Mouse (Mus musculus) heart, adult 8-10 months (tissue): ENCODE data around the gene Nup188. TPM values are rescaled to one million over a fixed set of nuclear protein-coding genes. Genes with fewer than 3 reads are reported as not detected.

ENCODE experiments used
- DNase-seq: peaks from one replicate; pipeline ENCODE4 v3.0.0; 2022; ENCODE audit warnings: low spot score
- total RNA-seq, 4 experiments: library from RNA; stranded (reverse); gene quantifications; 2 replicates each; pipeline ENCODE4 v1.2.4; 2022

The Nup188 gene
- total RNA-seq, 4 experiments from 2014 or later = 15.3 to 19.8 (median 16.4) TPM

DNA sequence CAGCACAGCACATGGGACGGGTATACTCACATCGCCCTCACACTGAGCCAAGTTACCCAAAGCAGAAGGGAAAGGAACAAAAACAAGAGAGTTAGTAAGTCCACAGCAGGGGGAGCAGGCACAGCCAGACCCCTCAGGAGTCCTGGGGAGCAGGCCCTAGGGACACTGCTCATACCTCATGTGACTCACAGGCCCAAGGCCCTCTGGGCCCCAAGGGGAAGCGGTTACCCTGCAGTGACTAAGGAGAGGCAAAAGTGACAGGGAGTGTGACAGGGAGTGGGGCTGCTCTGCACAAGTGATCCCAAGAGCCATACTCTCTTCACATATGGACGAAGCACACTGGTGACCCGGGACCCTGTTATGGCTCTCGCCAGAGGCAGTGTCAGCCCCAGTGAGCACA, 63.0 kb downstream of the Nup188 start:
- DNase-seq = no peak

- DNase-seq = peak; percentile 31
Measured at GRCm38 (mm10) chr2:30351149-30351548, 65.0 kb downstream of the Nup188 start.

DNA sequence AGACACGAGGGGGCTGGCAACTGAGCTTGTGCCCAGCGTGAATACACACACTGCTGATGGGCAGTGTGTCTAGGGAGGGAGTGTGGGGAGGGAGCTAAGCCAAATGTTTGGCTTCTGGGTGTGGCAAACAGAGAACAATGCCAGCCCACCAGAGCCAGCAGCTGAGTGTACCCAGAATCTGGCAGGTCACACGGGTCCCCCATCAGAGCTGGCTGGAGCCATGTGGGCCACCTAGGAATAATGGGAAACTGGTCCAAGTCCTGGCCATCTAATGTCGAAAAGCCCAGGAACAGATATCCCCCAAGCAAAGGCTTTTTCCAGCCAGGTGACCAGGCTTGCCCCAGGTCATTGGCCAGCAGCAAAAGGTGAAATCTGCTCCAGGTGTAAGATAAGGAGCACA, 69.7 kb downstream of the Nup188 start:
- DNase-seq = no peak

DNA sequence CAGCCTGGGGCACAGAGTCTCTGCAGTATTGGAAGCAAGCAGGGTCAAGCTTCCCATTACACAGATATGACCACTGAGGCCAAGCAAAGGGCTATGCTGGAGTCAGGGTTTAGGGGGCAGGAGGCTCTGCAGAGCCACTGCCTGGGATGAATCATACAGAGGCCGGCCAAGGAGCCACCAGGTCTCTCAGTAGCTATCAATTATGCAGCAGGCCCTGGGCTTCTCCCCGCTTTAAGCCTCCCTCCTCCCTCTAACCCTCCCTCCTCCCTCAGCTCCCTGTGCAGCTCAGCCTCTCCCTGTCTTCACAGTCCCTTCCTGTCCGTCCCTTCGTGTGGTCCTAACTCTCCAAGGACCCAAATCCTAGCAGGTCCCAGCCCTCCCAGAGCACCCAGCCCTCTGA, 70.1 kb downstream of the Nup188 start:
- DNase-seq = no peak

GRCm38 (mm10) chr2:30356906-30357305, 70.7 kb downstream of the Nup188 start:
- DNase-seq = no peak

- DNase-seq = peak; percentile 17
Measured at GRCm38 (mm10) chr2:30357552-30358510, 71.6 kb downstream of the Nup188 start.

- DNase-seq = peak; percentile 75
Measured at GRCm38 (mm10) chr2:30358533-30359531, 72.6 kb downstream of the Nup188 start, which contains the start of gene Sh3glb2. TSS of gene Sh3glb2 (minus strand) at chr2:30359337.

GRCm38 (mm10) chr2:30360626-30361025, 74.4 kb downstream of the Nup188 start:
- DNase-seq = no peak

GRCm38 (mm10) chr2:30362865-30363264, 76.7 kb downstream of the Nup188 start:
- no peak for DNase-seq

- DNase-seq = peak; percentile 99
Measured at GRCm38 (mm10) chr2:30363773-30364650, 77.8 kb downstream of the Nup188 start, which contains the start of gene Miga2. TSS of gene Miga2 (plus strand) at chr2:30364233.

- no peak for DNase-seq
Measured at GRCm38 (mm10) chr2:30365281-30366069, 79.3 kb downstream of the Nup188 start.

DNA sequence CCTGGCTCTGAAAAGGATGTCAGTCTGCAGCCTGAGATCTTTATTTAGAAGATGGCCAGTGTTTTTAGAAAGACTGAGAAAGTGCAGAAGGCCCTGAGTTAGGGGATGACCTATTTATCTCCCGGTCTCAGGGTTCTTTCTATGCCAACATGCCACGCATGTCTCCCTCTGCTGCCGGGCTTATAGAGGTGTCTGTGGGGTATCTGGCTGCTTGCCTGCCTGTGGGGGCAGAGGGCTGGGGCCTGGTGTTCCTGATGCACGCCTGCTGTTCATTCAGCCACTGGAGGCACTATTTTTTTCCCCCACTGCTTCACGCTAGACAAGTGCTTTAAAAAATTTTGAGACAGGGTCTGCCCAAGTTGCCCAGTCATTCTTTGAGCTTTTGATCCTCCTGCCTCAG, 80.0 kb downstream of the Nup188 start:
- DNase-seq = no peak

DNA sequence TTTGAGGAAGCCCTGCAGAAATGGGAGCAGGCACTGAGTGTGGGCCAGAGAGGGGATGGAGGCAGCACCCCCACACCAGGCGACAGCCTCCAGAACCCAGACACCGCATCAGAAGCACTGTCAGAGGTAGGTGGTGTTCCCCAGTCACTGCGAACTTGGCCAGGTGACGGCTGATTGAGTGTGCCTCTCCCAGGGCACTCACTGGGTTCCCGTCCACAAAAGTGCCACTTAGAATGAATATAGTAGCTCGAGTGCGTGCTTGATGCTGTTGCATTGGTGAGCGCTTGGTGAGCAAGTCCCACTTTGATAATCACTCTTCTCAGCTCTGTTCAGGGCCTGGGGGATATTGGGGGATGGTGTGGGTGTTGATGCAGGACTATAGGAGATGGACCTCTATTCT, 85.3 kb downstream of the Nup188 start:
- DNase-seq = no peak

DNA sequence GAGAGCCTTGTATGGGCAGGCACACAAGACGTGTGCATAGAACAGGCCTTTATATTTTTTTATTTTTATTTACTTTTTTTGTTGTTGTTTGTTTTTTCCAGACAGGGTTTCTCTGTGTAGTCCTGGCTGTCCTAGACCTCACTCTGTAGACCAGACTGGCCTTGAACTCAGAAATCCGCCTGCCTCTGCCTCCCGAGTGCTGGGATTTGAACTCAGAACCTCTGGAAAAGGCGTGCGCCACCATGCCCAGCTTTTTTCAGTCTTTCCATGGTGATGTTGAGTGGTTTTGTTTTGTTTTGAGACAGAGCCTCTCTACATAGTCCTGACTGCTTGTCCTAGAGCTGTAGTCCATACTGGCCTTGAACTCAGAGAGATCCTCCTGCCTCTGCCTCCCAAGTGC, 86.5 kb downstream of the Nup188 start:
- no peak for DNase-seq

DNA sequence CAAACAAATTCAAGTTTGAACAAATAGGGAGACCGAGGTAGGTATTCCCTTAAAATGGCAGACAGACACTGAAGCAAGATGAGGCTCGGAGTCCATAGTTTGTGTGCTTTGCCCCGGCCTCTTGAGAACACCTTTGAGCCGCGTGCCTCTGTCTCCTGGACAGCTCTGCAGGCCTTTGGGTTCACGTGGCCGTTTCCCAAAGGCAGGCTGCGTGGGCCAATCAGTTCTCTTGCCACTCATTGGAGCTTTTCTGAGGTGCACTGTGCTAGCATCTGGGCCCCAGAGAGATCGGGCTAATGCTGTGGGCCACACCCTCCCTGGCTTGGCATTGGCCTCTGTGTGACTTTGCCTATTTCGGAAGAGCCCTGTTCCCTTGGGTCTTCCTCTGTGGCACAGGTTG, 89.7 kb downstream of the Nup188 start:
- no peak for DNase-seq

DNA sequence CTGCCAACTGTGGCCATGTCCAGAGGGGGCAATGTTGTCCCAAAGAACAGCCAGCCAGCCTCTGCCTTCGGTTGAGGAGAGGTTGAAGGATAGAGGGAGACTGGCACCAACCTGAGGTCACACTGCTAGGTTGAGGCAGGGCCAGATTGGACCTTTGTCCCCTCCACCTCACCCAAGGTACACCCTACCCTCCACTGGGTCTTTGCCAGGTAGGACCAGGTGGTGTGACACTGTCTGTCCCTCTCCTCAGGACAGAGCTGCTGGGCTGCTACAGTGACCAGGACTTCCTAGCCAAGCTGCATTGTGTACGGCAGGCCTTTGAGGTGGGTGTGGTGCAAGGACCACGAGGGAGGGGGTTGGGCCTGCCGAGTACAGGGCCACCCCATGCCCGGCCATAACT, 91.5 kb downstream of the Nup188 start:
- no peak for DNase-seq

DNA sequence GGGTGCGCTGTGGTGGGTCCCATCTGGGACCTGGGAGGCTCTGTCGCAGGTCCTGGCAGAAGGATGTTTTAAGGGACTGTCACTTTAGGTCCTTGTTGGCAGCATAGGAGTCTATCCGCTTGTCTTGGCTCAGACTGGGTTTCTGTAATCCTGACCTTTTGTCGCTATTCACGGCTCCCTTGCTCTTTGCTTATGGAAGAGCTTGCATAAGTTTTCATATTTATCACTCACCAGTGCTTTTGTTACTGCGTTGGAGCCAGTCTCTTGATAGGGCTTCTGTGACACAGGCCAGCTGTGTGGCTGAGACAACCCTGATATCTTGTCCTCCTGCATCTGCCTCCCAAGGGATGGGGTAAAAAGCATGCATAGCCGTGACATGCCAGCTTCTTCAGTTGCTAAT, 93.1 kb downstream of the Nup188 start:
- DNase-seq = no peak

DNA sequence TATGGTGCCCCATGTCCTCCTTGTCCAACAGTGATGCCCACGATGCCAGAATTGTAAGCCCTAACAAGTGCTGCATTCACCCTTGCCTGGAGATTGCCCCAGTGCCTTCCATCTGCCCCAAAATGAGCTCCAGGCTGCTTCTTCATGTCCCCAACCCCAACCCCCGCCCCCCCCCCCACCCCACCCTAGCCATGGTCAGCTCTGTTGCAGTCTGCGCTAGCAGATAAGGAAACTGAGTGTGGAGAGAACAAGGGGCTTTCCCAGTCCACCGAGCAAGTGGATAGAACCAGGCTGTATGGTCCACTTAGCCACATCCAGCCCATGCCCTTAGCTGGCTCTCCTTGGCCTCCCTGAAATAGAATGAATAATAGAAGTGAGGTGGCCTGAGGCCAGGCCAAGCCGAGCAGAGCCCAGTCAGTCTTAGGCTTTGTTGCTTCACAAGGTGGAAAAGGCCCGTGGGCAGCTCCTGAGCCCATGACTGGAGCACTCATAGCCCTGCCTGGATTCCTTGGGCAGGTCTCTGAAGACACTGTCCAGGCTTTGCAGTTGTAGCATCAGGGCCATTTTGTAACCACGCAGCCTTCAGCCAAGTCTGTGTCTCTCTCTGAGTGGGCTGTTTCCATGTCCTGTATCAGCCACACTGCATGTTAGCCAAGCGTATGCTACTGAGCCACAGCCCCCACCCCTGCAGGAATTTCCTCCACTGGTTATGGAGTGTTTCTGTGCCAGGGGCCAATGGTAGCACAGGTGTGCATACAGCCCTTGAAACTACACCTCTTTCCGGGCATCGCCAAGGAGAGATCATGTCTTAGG, 94.6 kb downstream of the Nup188 start:
- DNase-seq = no peak

DNA sequence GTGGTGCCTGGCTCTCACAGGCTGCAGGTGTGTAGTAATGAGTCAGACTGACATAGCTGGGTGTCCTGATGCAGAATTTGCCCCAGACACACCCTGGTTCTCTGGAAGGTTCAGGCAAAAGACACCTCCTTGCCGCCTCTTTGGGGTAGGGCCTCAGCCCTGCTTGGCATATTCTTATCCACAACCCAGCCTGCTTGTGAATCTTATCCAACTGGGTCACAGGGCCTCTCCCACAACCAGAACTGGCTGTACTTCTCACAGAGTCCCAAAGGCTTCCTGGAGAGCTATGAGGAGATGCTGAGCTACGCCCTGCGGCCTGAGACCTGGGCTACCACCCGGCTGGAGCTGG, 95.2 kb downstream of the Nup188 start:
- peak; percentile 65 for DNase-seq
